In the genomic region with DNA sequence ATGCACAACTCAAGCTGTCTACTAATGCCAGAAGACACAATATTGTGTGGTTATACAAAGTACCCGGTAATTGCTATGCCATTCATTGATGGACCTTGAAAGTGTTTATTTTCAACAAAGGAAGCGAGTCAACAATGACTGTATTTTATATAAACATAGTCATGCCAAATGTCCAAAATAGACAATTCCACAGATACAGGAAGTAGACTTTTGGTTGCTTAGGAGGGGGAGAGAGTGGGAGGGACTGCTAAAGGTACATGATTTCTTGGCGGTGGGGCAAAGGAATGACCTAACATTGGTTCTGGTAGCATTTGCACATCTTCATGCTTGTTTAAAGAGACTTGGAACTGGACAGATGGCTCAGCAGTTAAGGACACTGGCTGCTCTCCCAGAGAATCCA, we compare ENCODE assay signal across 28 mouse cellular contexts.
"Had no signal": no experiment of that assay in that cellular context is flagged by ENCODE, and none has a peak within 500 bp of the region (broad histone marks: within the 10 kb centered on the region; RNA-seq: fewer than 3 reads in every experiment).

No protein-coding gene starts in this region.

- H3K4me2 ChIP-seq: embryonic facial prominence, embryonic 12.5 days; embryonic facial prominence, embryonic 13.5 days; embryonic facial prominence, embryonic 15.5 days; forebrain, embryonic 12.5 days; forebrain, embryonic 13.5 days; forebrain, embryonic 15.5 days had no signal

- H3K4me3 ChIP-seq: embryonic facial prominence, embryonic 10.5 days; embryonic facial prominence, embryonic 12.5 days; embryonic facial prominence, embryonic 13.5 days; embryonic facial prominence, embryonic 15.5 days; erythroblast, embryonic 14.5 days; forebrain, embryonic 10.5 days; forebrain, embryonic 12.5 days; forebrain, embryonic 13.5 days; forebrain, embryonic 15.5 days; gastrocnemius, adult 2 months had no signal

- H3K27ac ChIP-seq: embryonic facial prominence, embryonic 10.5 days; embryonic facial prominence, embryonic 12.5 days; embryonic facial prominence, embryonic 13.5 days; embryonic facial prominence, embryonic 15.5 days; forebrain, embryonic 10.5 days; forebrain, embryonic 12.5 days; forebrain, embryonic 13.5 days; forebrain, embryonic 15.5 days; gastrocnemius, adult 2 months had no signal

- H3K9ac ChIP-seq: embryonic facial prominence, embryonic 12.5 days; embryonic facial prominence, embryonic 13.5 days; embryonic facial prominence, embryonic 15.5 days; forebrain, embryonic 12.5 days; forebrain, embryonic 13.5 days; forebrain, embryonic 15.5 days; forebrain, postnatal 0 days had no signal

- DNase-seq: cerebellum, adult 18-20 months; cerebellum, adult 2 months; cerebellum, adult 8-10 months; cerebellum, adult 9-10 months; cerebellum, adult 9-11 months; cerebellum, postnatal 10 days; cerebellum, postnatal 14 days; cerebellum, postnatal 25 days; cerebellum, postnatal 36 days; embryo, embryonic 11 days; forebrain, postnatal 0 days; gastrocnemius, adult 2 months; gastrocnemius, postnatal 10 days; gastrocnemius, postnatal 14 days; gastrocnemius, postnatal 25 days; gastrocnemius, postnatal 36 days; heart, adult 11 months had no signal

- H3K9me3 ChIP-seq: embryonic facial prominence, embryonic 10.5 days; embryonic facial prominence, embryonic 12.5 days; embryonic facial prominence, embryonic 13.5 days; embryonic facial prominence, embryonic 15.5 days; forebrain, embryonic 10.5 days; forebrain, embryonic 12.5 days; forebrain, embryonic 13.5 days; forebrain, embryonic 15.5 days had no signal

- H3K36me3 ChIP-seq: embryonic facial prominence, embryonic 10.5 days; embryonic facial prominence, embryonic 12.5 days; embryonic facial prominence, embryonic 13.5 days; embryonic facial prominence, embryonic 15.5 days; forebrain, embryonic 10.5 days; forebrain, embryonic 12.5 days; forebrain, embryonic 15.5 days had no signal

- ATAC-seq: forebrain, embryonic 13.5 days; forebrain, embryonic 14.5 days; forebrain, embryonic 15.5 days; forebrain, embryonic 16.5 days; forebrain, postnatal 0 days had no signal

- H3K27me3 ChIP-seq: embryonic facial prominence, embryonic 12.5 days; embryonic facial prominence, embryonic 13.5 days; embryonic facial prominence, embryonic 15.5 days had no signal
